Mouse (Mus musculus): ENCODE measurements at regions not wholly inside any gene's neighbourhood (a gene's known extent, or its start where the extent isn't known, plus 50 kb on each side); places are given as distances from the start of the nearest gene placed in this dataset.

GRCm38 (mm10) chr4:82167396-82167795 is 538.2 kb downstream of the Nfib start:
- ATAC-seq (ENCODE audit: low read depth) = no peak
- Histone ChIP-seq H3K4me3 (ENCODE audit: low read depth, low read length) (no peak overlapping the region), H3K9ac (replicated peaks; ENCODE audit: low read depth, low read length) (no peak overlapping the region), H3K27ac (ENCODE audit: low read depth, low read length) (no peak overlapping the region), H3K4me1 (ENCODE audit: control insufficient read depth, insufficient read depth, low read length) (no peaks in the 10 kb centered on the region), H3K27me3 (ENCODE audit: control insufficient read depth, insufficient read depth, low read length) (no peaks in the 10 kb centered on the region), H3K4me2 (ENCODE audit: low read depth, low read length) (no peak overlapping the region), H3K36me3 (ENCODE audit: control insufficient read depth, insufficient read depth, low read length) (no peaks in the 10 kb centered on the region), H3K9me3 (ENCODE audit: control insufficient read depth, low read length) (no peaks in the 10 kb centered on the region)
- WGBS = 87% methylated on average over 5 of the region's 5 CpGs

GRCm38 (mm10) chr4:82166826-82167225 is 538.7 kb downstream of the Nfib start:
- no peak overlapping the region for H3K9ac ChIP-seq (replicated peaks; ENCODE audit: low read depth, low read length)
- no peak overlapping the region for H3K4me3 ChIP-seq (ENCODE audit: low read depth, low read length)
- H3K4me1 ChIP-seq (ENCODE audit: control insufficient read depth, insufficient read depth, low read length) = no peaks in the 10 kb centered on the region
- H3K9me3 ChIP-seq (ENCODE audit: control insufficient read depth, low read length) = no peaks in the 10 kb centered on the region
- H3K27me3 ChIP-seq (ENCODE audit: control insufficient read depth, insufficient read depth, low read length) = no peaks in the 10 kb centered on the region
- no peaks in the 10 kb centered on the region for H3K36me3 ChIP-seq (ENCODE audit: control insufficient read depth, insufficient read depth, low read length)
- 89% methylated on average over 1 of the region's 1 CpGs for WGBS
- H3K27ac ChIP-seq (ENCODE audit: low read depth, low read length) = no peak overlapping the region
- no peak for ATAC-seq (ENCODE audit: low read depth)
- no peak overlapping the region for H3K4me2 ChIP-seq (ENCODE audit: low read depth, low read length)

- Histone ChIP-seq H3K27ac (ENCODE audit: low read depth, low read length) (no peak overlapping the region), H3K9ac (replicated peaks; ENCODE audit: low read depth, low read length) (no peak overlapping the region), H3K4me1 (ENCODE audit: control insufficient read depth, insufficient read depth, low read length) (no peaks in the 10 kb centered on the region), H3K9me3 (ENCODE audit: control insufficient read depth, low read length) (no peaks in the 10 kb centered on the region), H3K4me2 (ENCODE audit: low read depth, low read length) (no peak overlapping the region), H3K27me3 (ENCODE audit: control insufficient read depth, insufficient read depth, low read length) (no peaks in the 10 kb centered on the region), H3K36me3 (ENCODE audit: control insufficient read depth, insufficient read depth, low read length) (no peaks in the 10 kb centered on the region), H3K4me3 (ENCODE audit: low read depth, low read length) (no peak overlapping the region)
- WGBS = 92% methylated on average over 6 of the region's 6 CpGs
- no peak for ATAC-seq (ENCODE audit: low read depth)
Measured at GRCm38 (mm10) chr4:82166087-82166486, 539.5 kb downstream of the Nfib start.

GRCm38 (mm10) chr4:82164058-82164457 is 541.5 kb downstream of the Nfib start:
- Histone ChIP-seq H3K9me3 (ENCODE audit: control insufficient read depth, low read length) (no peaks in the 10 kb centered on the region), H3K4me1 (ENCODE audit: control insufficient read depth, insufficient read depth, low read length) (no peaks in the 10 kb centered on the region), H3K9ac (replicated peaks; ENCODE audit: low read depth, low read length) (no peak overlapping the region), H3K27me3 (ENCODE audit: control insufficient read depth, insufficient read depth, low read length) (no peaks in the 10 kb centered on the region), H3K4me2 (ENCODE audit: low read depth, low read length) (no peak overlapping the region), H3K36me3 (ENCODE audit: control insufficient read depth, insufficient read depth, low read length) (no peaks in the 10 kb centered on the region), H3K27ac (ENCODE audit: low read depth, low read length) (no peak overlapping the region), H3K4me3 (ENCODE audit: low read depth, low read length) (no peak overlapping the region)
- no peak for ATAC-seq (ENCODE audit: low read depth)
- 45% methylated on average over 1 of the region's 1 CpGs for WGBS

- no peak for ATAC-seq (ENCODE audit: low read depth)
- H3K36me3 ChIP-seq (ENCODE audit: control insufficient read depth, insufficient read depth, low read length) = no peaks in the 10 kb centered on the region
- H3K4me1 ChIP-seq (ENCODE audit: control insufficient read depth, insufficient read depth, low read length) = no peaks in the 10 kb centered on the region
- H3K9me3 ChIP-seq (ENCODE audit: control insufficient read depth, low read length) = no peaks in the 10 kb centered on the region
- no peak overlapping the region for H3K4me3 ChIP-seq (ENCODE audit: low read depth, low read length)
- H3K9ac ChIP-seq (replicated peaks; ENCODE audit: low read depth, low read length) = no peak overlapping the region
- no peak overlapping the region for H3K4me2 ChIP-seq (ENCODE audit: low read depth, low read length)
- H3K27ac ChIP-seq (ENCODE audit: low read depth, low read length) = no peak overlapping the region
- no peaks in the 10 kb centered on the region for H3K27me3 ChIP-seq (ENCODE audit: control insufficient read depth, insufficient read depth, low read length)
- WGBS = 72% methylated on average over 2 of the region's 2 CpGs
Measured at GRCm38 (mm10) chr4:82161818-82162217, 543.7 kb downstream of the Nfib start.

GRCm38 (mm10) chr4:82161232-82161631 is 544.3 kb downstream of the Nfib start:
- no peaks in the 10 kb centered on the region for H3K4me1 ChIP-seq (ENCODE audit: control insufficient read depth, insufficient read depth, low read length)
- H3K27ac ChIP-seq (ENCODE audit: low read depth, low read length) = no peak overlapping the region
- WGBS = 90% methylated on average over 2 of the region's 2 CpGs
- ATAC-seq (ENCODE audit: low read depth) = no peak
- no peaks in the 10 kb centered on the region for H3K27me3 ChIP-seq (ENCODE audit: control insufficient read depth, insufficient read depth, low read length)
- H3K4me3 ChIP-seq (ENCODE audit: low read depth, low read length) = no peak overlapping the region
- H3K36me3 ChIP-seq (ENCODE audit: control insufficient read depth, insufficient read depth, low read length) = no peaks in the 10 kb centered on the region
- no peak overlapping the region for H3K4me2 ChIP-seq (ENCODE audit: low read depth, low read length)
- H3K9ac ChIP-seq (replicated peaks; ENCODE audit: low read depth, low read length) = no peak overlapping the region
- H3K9me3 ChIP-seq (ENCODE audit: control insufficient read depth, low read length) = no peaks in the 10 kb centered on the region

GRCm38 (mm10) chr4:82160233-82160632 is 545.3 kb downstream of the Nfib start:
- Histone ChIP-seq H3K4me2 (ENCODE audit: low read depth, low read length) (no peak overlapping the region), H3K27me3 (ENCODE audit: control insufficient read depth, insufficient read depth, low read length) (no peaks in the 10 kb centered on the region), H3K4me3 (ENCODE audit: low read depth, low read length) (no peak overlapping the region), H3K4me1 (ENCODE audit: control insufficient read depth, insufficient read depth, low read length) (no peaks in the 10 kb centered on the region), H3K27ac (ENCODE audit: low read depth, low read length) (no peak overlapping the region), H3K9ac (replicated peaks; ENCODE audit: low read depth, low read length) (no peak overlapping the region), H3K36me3 (ENCODE audit: control insufficient read depth, insufficient read depth, low read length) (no peaks in the 10 kb centered on the region), H3K9me3 (ENCODE audit: control insufficient read depth, low read length) (no peaks in the 10 kb centered on the region)
- no peak for ATAC-seq (ENCODE audit: low read depth)
- 85% methylated on average over 5 of the region's 5 CpGs for WGBS

- WGBS = 46% methylated on average over 7 of the region's 7 CpGs
Measured at GRCm38 (mm10) chr4:82155642-82156320, 549.8 kb downstream of the Nfib start.

GRCm38 (mm10) chr4:82154021-82154555 is 551.5 kb downstream of the Nfib start:
- Histone ChIP-seq H3K9ac (replicated peaks; ENCODE audit: low read depth, low read length) (no peak overlapping the region), H3K4me2 (ENCODE audit: low read depth, low read length) (no peak overlapping the region), H3K27ac (ENCODE audit: low read depth, low read length) (no peak overlapping the region), H3K4me3 (ENCODE audit: low read depth, low read length) (no peak overlapping the region), H3K9me3 (ENCODE audit: control insufficient read depth, low read length) (no peaks in the 10 kb centered on the region), H3K36me3 (ENCODE audit: control insufficient read depth, insufficient read depth, low read length) (no peaks in the 10 kb centered on the region), H3K4me1 (ENCODE audit: control insufficient read depth, insufficient read depth, low read length) (no peaks in the 10 kb centered on the region), H3K27me3 (ENCODE audit: control insufficient read depth, insufficient read depth, low read length) (no peaks in the 10 kb centered on the region)
- 88% methylated on average over 9 of the region's 9 CpGs for WGBS
- no peak for ATAC-seq (ENCODE audit: low read depth)

More at GRCm38 (mm10) chr4:82155642-82156320, 549.8 kb downstream of the Nfib start:
- H3K9me3 ChIP-seq (ENCODE audit: control insufficient read depth, low read length) = no peaks in the 10 kb centered on the region
- no peaks in the 10 kb centered on the region for H3K27me3 ChIP-seq (ENCODE audit: control insufficient read depth, insufficient read depth, low read length)
- no peak overlapping the region for H3K4me3 ChIP-seq (ENCODE audit: low read depth, low read length)
- H3K4me1 ChIP-seq (ENCODE audit: control insufficient read depth, insufficient read depth, low read length) = no peaks in the 10 kb centered on the region
- H3K9ac ChIP-seq (replicated peaks; ENCODE audit: low read depth, low read length) = no peak overlapping the region
- no peak overlapping the region for H3K4me2 ChIP-seq (ENCODE audit: low read depth, low read length)
- ATAC-seq (ENCODE audit: low read depth) = no peak
- no peaks in the 10 kb centered on the region for H3K36me3 ChIP-seq (ENCODE audit: control insufficient read depth, insufficient read depth, low read length)
- H3K27ac ChIP-seq (ENCODE audit: low read depth, low read length) = no peak overlapping the region
